Mouse (Mus musculus): ENCODE data around the gene Wdr46. TPM values are rescaled to one million over a fixed set of nuclear protein-coding genes. Genes with fewer than 3 reads are reported as not detected.
"Not testable (repeated sequence)": the region's sequence is repeated elsewhere in the genome, so short reads cannot be mapped to it uniquely, and the experiment has no call there.

Wdr46 gene
- total RNA-seq, 2 experiments from 2014 or later: 14.5 to 18.9 TPM

- peak overlapping the region; percentile 62 for H3K4me3 ChIP-seq
- H3K27ac ChIP-seq: no peak overlapping the region
- no peak for TF ChIP-seq CTCF (conservative IDR thresholded peaks at IDR 0.05)
- no peak for DNase-seq (ENCODE audit: low spot score in 2 of 2)
Observed at GRCm38 (mm10) chr17:33941381-33941780, 921 bp downstream of the Wdr46 start.

DNA sequence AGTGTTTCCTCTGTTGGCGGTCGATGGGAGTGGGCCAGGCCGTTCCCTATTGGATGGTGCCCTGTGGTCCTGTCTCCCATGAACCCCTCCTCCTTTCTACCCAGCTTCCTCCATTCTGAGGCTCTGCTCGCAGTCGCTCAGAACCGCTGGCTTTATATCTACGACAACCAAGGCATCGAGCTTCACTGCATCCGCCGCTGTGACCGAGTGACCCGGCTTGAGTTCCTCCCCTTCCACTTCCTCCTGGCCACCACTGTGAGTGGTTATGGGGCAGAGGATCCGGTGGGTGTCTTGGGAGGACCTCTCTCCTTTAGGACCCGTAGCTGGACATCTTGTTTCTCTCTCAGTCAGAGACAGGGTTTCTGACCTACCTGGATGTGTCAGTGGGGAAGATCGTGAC lies 3.0 kb downstream of the Wdr46 start:
- no peak for TF ChIP-seq CTCF (conservative IDR thresholded peaks at IDR 0.05)
- no peak for DNase-seq (ENCODE audit: low spot score in 2 of 2)
- H3K4me3 ChIP-seq: no peak overlapping the region
- H3K27ac ChIP-seq: no peak overlapping the region

- 0 out of 2 replicates have a peak overlapping the region, but pooled peaks have one; percentile 7 for H3K27ac ChIP-seq
- H3K4me3 ChIP-seq: no peak overlapping the region
- no peak for TF ChIP-seq CTCF (conservative IDR thresholded peaks at IDR 0.05)
- no peak for DNase-seq (ENCODE audit: low spot score in 2 of 2)
Observed at GRCm38 (mm10) chr17:33947430-33948089, 7.1 kb downstream of the Wdr46 start.

DNA sequence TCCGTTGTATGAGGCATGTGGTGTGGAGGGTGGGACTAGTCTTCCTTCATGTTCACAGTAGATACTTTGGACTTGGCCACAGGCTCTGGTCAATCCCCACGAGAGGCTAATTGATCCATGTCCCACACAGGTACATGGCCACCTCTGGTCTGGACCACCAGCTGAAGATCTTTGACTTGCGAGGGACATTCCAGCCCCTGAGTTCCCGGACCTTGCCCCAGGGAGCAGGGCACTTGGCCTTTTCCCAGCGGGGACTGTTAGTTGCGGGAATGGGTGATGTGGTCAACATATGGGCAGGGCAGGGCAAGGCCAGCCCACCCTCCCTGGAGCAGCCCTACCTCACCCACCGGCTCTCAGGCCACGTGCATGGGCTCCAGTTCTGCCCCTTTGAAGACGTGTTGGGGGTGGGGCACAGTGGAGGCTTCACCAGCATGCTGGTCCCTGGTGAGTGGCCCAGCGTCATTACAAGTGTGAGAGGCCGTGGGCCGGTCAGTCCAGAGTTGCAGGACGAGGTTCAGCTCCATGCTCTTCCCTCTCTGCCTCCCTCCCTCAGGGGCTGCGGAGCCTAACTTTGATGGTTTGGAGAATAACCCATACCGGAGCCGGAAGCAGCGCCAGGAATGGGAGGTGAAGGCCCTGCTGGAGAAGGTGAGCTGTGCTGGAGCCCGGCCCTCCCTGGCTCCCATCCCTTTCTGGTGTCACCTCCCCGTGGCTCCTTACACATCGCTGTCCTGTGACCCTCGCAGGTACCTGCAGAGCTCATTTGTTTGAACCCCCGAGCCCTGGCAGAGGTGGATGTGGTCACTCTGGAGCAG lies 7.8 kb downstream of the Wdr46 start:
- no peak for TF ChIP-seq CTCF (conservative IDR thresholded peaks at IDR 0.05)
- Histone ChIP-seq H3K27ac (0 out of 2 replicates have a peak overlapping the region, but pooled peaks have one; percentile 7), H3K4me3 (no peak overlapping the region)
- DNase-seq (ENCODE audit: low spot score in 2 of 2): no peak

DNA sequence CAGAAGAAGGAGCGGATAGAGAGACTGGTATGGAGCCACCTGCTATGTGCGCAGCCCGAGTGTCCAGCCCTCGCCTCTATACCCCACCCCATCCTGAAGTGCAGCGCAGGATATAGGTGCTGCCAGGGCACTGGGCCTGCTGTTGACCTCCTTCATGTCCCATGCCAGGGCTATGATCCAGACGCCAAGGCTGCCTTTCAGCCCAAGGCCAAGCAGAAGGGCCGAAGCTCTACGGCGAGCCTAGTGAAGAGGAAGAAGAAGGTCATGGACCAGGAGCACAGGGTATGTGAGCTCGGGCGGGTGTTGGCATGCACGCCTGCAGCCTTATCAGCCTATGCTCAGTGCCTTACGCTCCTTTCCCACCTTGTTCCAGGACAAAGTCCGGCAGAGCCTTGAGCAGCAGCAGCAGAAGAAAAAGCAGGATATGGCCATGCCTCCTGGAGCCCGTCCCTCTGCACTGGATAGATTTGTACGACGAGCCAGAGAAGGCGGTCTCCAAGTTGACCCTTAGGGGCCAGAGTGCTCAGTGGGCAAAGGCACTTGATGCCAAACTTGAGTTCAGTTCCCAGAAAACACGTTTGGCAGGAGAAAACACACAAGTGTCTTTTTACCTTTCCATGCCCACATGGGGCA lies 8.6 kb downstream of the Wdr46 start:
- TF ChIP-seq CTCF (conservative IDR thresholded peaks at IDR 0.05): no peak
- DNase-seq (ENCODE audit: low spot score in 2 of 2): no peak
- Histone ChIP-seq H3K4me3 (no peak overlapping the region), H3K27ac (no peak overlapping the region)

GRCm38 (mm10) chr17:33950131-33950625 lies 9.7 kb downstream of the Wdr46 start:
- no peak for DNase-seq (ENCODE audit: low spot score in 2 of 2)
- H3K27ac ChIP-seq: peak overlapping the region; percentile 94
- TF ChIP-seq CTCF (conservative IDR thresholded peaks at IDR 0.05): no peak

GRCm38 (mm10) chr17:33951021-33951946 lies 10.8 kb downstream of the Wdr46 start, which contains the start of gene B3galt4:
B3galt4 (minus strand) TSS chr17:33951488.
- no peak for TF ChIP-seq CTCF (conservative IDR thresholded peaks at IDR 0.05)
- DNase-seq (ENCODE audit: low spot score in 2 of 2): peak; percentile 78
- Histone ChIP-seq H3K4me3 (peak within 1 kb of the TSS; percentile 71), H3K27ac (peak within 1 kb of the TSS; percentile 94)

More at GRCm38 (mm10) chr17:33950131-33950625, 9.7 kb downstream of the Wdr46 start:
- peak overlapping the region; percentile 71 for H3K4me3 ChIP-seq

DNA sequence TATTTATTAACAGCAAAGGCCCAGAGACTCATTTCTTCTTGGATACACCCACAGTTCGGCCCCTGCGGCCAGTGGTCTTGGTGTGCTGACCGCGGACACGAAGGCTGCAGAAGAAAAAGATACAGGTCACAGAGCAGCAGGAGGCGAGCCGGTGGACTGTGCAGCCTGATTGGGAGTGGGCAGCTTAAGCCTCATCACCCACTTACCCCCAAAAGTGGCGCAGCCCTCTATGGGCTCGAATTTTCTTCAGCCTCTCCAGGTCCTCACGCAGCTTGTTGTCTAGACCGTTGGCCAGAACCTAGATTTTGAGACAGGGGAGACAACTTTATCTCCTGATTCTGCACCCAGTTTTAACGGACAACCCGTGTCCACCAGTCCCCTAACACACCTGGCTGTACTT lies 11.6 kb downstream of the Wdr46 start:
- Histone ChIP-seq H3K4me3 (peak overlapping the region; percentile 71; the same call in 1 of the 2 replicates), H3K27ac (peak overlapping the region; percentile 94; the same call in 1 of the 2 replicates)
- not testable (repeated sequence) for DNase-seq (ENCODE audit: low spot score in 2 of 2)

DNA sequence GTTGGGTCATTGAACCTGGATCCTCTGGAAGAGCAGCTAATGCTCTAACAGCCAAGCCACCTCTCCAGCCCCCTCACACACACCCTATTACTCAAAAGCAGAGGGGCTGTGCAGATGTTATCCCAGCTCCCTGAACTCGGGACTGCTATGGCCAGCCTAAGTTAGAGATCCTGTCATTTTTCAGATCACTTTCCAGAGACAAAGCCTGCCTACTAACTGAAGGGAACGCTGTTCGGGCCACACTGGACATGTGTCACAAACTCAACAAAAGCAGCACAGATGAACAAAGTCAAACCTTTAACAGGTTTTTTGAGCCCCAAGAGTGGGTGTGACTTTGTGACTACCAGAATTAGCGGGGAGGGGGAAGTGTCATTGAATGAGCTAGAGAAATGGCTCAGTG lies 12.4 kb downstream of the Wdr46 start:
- DNase-seq (ENCODE audit: low spot score in 2 of 2): no peak
- H3K27ac ChIP-seq: no peak overlapping the region
- no peak for TF ChIP-seq CTCF (conservative IDR thresholded peaks at IDR 0.05)
- no peak overlapping the region for H3K4me3 ChIP-seq

DNA sequence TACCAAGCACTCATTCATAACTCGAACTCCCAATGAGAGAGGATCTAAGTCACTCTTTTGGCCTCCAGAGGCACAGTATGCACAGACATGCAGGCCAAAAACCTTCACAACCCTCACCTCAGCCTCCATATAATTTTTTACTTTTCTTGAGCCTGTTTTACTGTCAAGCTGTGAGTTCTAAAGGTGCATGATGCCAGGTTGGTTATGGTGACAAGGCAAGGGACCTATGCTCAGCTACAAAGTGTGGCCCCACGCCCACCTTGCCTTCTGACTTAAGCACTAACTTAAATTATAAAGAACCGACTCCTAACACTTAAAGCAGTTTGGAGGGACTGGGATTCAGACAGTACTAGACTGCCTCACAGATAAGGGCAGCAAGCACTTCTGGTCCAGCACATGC lies 12.8 kb downstream of the Wdr46 start:
- H3K27ac ChIP-seq: no peak overlapping the region
- DNase-seq (ENCODE audit: low spot score in 2 of 2): no peak
- H3K4me3 ChIP-seq: no peak overlapping the region
- no peak for TF ChIP-seq CTCF (conservative IDR thresholded peaks at IDR 0.05)

DNA sequence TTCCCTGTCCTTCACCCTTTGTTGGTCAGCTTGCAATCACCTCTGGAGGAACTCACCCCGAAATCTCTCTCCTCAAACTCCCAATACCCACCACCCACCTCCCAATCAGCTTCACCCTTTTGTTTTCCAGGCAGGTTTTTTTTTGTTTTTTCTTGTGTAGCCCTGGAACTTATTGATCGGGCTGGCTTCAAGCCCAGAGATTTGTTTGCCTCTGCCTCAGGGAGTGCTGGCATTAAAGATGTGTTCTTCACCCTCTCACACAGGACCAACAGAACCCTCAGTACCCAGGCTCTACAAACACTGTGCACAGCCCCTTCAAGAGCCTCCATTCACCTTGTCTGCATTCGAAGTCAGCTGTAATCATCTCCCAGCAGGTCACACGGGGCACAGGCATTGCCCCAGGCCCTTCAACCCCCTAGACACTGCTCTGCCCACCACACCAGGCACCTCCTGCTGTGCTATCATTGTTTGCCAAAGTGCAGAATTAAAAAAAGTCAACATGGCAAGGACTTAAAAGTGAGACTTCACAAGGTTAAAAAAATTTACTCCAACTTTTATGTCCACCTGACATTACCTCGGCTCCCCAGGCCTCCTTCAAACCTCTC lies 13.6 kb downstream of the Wdr46 start:
- no peak for TF ChIP-seq CTCF (conservative IDR thresholded peaks at IDR 0.05)
- peak overlapping the region; percentile 98; the same call in 1 of the 2 replicates for H3K27ac ChIP-seq
- peak overlapping the region; percentile 85 for H3K4me3 ChIP-seq
- DNase-seq (ENCODE audit: low spot score in 2 of 2): no peak

Measured in layer of hippocampus, adult 2 months (tissue).